Mouse (Mus musculus): ENCODE data around the gene Pik3r5.
A peak's percentile ranks its signal among the peaks of the same experiment; 100 is the strongest.

The Pik3r5 gene

DNA sequence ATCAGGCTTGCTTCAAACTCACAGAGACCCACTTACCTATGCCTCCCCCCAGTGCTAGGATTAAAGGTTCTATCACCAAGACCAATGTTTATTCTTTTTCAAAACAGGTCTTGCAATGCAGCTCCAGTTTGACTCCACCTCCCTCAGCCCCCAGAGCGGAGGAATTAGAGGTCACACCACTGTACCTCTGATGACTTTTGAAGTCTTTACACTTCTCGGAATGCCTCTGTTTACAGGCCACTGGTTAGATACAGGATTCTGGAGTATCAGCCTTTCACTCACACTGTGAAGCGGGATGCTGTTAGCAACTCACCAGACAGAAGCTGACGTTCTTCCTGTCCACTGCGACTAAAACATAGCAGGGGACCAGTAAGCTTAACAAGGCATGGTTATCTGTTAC lies 30.5 kb upstream of the Pik3r5 start:
- DNase-seq = no peak

DNA sequence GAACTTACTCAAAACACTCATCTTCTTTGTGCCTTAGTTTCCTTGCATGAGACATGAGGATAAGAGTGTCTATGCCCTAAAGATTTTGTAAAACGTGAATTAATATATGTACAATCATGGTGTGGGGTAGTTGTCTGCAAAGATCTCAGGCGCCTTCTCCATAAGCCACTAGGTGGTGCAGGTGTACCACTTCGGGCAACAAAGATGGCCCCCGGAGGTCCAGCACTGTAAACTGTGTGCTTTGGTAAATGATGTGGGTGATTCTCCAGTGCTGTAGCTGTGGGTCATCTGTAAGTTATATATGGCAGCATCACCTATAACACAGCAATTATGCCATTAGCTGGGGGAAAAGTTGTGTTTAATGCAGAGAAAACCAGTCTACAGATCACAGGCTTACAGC lies 27.7 kb upstream of the Pik3r5 start:
- DNase-seq = no peak

DNA sequence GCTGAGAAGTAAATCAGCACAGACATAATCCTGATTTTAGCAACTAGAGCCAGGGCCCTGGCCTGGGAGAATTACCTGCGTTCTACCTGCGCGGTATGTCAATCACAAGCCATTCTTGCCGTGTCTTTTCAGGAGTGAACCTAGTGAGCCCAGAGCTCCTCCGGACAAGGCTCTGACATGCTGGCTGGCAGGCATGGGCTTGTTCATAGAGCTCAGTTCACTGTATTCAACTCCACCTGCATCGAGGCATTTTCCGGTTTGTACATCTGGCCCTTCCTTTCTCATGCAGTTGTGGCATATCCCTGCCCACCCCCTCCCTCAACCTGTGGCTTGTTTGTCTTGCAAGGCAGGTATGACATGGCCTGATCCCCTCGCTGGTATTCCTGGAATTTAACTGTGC lies 26.3 kb upstream of the Pik3r5 start:
- no peak for DNase-seq

DNA sequence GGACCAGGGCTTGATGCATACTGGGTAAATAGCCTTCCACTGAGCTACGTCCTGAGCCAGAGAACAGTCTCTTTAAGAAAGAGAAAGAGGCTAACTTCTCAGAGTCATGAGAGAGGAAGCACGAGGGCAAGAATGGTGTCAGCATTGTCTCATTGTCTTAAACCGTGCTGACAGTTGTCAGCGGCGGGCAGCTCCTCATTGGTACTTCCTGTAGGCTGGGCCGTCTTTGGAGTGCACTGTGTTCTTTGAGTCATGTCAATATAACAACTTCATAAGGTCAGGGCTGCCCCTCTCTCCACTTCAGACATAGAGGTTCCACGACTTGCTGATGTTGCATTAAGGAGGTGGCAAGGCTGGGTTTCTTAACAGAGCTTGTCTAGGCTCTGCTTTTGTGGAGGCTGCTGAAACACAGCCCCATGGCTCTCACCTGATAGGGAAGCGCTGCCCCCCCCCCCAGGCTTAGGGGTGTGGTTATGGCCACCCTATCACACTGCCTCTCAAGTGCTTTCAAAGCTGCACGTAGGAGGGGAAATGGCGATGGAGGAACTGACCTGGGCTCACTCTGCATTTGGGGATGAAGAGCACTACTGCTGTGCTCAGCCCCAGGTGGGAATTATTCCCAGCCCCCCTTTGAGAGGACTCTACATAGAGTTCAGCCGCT lies 24.5 kb upstream of the Pik3r5 start:
- no peak for DNase-seq

DNA sequence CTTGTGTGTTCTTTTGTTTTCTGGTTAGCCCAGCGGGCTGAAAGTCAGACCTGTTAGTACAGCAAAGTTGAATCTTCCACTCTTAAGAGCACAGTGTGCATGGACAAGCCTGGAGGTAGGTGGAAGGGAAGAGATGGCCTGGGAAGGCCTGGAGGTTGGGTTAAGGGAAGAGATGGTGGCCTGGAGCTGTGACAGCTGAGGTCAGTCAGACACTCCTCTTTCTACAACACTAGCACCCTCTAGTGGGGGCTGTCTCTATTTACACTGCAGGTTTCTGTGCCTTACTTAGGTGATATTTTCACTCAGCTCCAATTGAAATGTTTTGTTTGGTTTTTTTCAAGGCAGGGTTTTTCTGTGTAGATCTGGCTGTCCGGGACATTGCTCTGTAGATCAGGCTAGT lies 23.8 kb upstream of the Pik3r5 start:
- DNase-seq = peak; percentile 91 to 93

DNA sequence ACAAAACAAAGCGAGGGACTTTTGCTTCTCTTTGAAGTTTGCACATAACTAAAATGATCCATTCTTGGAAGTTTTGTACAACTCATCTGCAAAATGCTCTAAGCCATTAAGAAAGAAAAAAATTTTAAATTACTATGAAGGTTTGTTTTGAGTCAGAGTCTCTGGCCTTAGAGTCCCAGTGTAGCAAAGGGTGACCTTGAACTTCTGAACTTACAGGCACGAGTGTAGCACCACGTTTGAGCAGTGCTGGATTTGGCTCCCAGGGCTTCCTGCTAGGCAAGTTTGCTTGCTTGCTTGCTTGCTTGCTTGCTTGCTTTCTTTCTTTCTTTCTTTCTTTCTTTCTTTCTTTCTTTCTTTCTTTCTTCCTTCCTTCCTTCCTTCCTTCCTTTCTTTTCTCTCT lies 14.9 kb upstream of the Pik3r5 start:
- DNase-seq = no peak

DNA sequence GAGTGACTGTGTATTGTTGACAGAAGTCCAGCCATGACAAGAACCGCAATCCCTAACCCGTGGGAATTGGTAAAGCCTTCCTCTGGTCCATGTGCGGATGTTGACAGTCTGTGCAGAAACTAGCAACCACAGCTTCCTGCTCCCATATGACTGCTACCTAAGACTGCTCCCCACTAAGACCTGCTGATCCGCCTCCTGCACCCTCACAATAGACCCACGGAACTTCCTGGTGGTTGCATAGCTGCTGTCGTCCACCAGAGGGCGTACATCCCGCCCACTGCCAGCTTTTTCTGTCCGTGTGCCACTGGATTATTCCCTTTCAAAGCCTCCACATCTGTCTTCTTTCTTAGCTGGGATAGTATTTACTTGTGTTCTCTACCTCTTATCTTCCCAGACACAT lies 14.1 kb upstream of the Pik3r5 start:
- peak in 1 of 2 experiments; percentile 38 for DNase-seq

DNA sequence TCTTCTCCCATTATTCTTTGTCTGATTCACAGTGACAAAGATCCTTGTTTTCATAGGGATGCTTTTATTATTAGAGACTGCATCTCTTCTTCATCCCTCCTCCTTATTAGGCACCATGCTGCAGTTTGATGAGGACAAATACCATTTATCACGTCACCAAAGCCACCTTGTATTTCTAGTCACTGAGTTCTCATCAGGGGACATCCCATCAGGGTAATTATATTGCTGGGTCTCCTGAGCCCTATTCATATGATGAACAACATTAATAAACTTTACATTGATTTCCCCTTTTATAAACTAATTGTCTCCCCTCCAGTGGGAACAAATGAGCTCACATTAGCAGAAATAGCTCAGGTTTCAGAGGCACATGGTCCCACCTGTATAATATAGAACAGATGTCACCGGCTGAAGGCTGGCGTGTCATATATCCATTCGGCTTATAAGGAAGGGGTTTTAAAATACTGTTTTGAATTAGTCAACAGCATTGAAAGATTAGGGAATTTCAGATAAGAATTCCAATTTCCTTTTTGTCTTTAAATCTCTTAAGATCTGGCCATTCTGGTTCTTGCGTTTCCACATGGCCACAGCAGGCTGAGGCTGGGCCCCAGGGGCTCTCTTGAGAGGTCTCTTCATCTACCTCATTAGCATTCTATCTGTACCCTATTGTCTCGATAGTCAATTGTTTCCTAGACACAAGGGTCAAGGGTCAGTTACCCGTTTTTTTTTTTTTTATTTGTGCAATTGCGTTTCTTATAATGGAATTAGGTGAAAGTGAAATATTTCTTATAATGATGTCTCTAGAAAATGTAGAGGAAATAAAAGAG lies 6.2 kb upstream of the Pik3r5 start:
- no peak for DNase-seq

DNA sequence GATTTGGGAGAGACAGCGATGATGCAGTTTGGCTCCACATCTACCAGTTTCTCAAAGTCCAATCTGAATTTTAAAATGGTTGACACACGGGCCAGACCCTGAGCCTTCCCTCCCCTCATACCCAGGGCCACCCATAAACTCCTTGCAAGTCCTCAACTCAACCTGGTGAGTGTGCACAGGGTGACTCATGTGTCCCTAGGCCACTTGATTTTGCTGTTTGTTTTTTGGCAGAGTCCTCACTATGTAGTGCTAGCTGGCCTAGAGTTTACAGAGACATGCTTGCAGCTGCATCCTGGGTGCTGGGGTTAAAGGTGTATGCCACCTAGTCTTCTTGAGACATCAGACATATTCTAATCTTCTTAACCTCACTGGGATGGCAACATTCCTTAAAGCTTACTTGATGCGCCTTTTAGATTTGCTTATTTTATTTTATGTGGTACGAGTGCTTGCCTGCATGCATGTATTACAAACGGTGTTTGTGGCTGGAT lies 4.8 kb upstream of the Pik3r5 start:
- no peak for DNase-seq

DNA sequence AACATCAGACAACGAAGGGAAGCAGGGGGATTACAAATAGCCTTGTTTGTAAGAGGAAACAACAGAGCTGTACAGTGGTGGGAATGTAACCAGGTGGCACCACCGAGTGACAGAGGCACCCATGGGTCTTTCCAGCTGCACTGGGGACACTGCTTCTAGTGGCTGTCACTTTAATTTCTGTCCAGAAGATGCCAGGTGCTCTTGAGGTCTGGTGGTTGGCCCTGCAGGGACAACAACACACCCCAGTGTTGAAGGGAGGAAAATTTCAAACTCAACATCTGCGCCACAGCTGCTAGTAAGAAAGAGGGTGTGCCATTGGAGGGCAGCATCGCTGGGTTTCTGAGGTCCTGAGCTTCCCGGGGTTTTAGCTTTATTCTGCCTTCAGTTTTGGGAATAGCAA lies 1.3 kb upstream of the Pik3r5 start:
- DNase-seq = no peak

DNA sequence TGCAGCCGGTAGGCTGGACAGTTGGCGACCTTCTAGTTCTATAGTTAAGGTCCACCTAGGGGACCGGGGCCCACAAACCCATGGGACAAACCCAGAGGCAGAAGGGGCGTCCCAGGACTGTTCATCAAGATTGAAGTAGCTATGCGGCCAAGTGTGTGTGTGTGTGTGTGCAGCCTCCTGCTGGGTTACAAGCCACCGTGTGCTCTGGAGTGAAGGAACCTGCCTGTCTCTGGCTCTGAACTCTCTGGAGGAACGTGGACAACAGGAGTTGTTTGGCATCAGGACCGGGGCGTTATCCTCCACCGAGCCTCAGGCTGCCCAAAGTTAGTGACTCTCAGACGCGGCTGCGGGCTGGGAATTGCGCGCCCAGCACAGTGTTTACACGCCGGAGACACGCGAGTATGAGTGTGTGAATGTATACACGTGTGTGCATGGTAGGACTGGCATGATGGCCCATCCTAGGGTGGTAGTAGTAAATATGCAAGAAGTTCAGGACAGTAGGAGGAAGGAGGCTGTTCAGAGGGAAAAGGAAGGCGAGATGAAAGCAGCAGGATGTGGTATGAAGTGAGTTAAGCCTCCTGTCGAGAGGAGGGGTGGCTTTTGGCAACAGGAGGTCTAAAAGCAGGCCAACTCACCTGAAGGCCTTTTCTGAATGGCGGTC lies 570 bp downstream of the Pik3r5 start:
- DNase-seq = no peak

DNA sequence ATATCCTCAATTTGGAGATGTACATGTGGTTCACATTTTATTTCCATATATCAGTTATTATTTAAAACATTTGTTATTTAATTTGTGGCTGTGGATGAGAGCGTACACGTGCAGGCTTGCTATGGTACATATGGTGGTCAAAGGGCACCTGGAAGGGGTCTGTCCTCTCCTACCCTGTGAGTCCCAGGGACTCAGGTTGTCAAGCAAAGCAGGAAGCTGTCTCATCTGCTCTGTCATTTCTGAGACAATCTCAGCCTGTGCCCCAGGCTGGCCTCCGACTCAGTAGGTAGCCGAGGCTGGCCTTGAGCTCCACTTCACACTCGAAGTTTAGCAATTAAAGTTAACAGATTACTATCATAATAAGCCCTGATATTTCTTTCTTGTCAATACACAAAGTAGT lies 1.6 kb downstream of the Pik3r5 start:
- DNase-seq = no peak

DNA sequence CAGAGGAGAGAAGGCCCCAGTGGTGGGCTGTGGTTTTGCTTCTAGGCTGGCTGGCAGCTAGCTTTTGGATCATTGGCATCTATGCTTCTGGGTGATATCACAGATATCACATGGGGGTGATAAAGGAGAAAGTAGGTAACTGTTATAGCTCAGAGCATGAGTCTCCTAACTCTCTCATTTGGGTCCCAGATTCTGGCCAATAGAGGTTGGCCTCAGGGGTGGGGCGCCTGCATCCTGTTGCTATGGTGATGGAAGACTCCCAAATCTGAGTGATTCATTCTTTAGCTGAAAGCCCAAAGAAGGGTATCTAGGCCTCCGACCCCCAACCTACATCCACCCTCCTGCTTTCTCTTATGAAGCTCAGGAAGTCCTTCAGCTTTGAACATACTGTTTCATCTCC lies 2.8 kb downstream of the Pik3r5 start:
- DNase-seq = no peak

DNA sequence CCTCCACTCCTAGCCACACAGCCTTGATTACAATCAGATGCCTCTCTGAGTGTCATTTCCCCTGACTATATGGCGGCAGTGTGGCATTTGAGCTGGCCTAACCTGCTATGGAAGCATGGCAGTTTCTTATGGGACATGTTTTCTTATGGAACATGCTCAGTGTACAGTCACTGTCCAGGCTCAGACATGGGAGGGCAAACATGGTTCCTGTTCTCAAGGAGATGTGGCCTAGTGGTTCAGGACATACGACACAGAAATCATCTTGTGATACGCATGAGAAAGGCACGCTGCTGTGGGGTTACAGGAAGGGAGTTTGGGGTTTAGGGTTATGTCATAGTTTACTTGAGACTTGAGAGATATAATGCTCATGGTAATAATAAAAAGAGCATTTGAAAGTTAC lies 3.7 kb downstream of the Pik3r5 start:
- DNase-seq = no peak

DNA sequence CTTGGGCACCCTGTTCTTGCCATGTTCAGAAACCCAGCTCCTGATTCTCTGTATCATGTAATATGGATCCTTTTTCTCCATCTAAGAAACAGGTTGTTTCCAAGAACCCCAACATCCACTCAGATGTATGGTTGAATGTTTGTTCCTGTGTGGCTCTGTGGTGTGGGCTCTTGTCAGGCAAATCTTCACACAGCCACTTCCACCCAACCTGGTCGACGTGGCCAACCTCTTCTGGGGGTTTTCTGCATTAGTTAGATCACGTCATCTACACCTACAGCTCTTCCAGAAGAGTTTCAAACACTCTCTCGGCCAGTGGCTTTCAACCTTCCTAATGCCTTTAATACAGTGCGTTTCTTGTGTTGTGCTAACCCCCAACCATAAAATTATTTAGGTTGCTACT lies 4.5 kb downstream of the Pik3r5 start:
- no peak for DNase-seq

DNA sequence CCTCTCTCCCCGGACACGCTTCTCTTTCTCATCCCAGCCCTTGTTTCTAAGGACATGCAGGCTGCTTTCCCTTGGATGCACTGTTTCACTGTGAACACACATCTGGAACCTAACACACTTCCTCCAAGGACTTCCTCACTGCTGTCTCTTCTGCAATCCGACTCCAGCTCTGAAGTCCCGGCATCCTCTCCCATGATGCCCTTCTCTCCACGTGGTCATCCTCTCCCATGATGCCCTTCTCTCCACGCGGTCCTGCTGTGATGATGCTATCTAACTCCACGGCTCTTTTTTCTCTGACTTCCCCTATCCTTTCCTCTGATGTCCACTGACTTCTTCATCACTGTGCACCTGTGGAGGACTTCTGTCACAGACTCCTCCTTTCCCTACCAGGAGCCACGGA lies 8.2 kb downstream of the Pik3r5 start:
- DNase-seq = no peak

DNA sequence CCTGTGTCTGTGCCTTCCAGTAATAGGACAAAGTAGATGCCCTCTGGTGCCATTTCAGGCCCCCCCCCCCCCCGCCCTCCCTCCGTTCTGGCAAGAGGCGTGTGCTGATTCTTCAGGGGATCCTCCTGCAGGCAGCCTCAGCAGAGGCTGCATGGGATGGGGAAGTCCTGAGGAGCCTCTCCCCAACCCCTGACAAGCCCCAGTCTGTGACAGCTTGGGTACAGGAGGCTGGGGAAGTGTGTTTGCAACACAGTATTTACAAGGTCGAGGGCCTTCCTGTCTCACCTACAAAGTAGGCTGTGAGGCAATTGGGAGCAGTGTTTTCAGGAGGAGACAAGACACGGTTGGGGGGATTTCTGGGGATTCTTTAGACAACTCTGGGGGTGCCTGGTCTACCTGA lies 9.0 kb downstream of the Pik3r5 start:
- no peak for DNase-seq

DNA sequence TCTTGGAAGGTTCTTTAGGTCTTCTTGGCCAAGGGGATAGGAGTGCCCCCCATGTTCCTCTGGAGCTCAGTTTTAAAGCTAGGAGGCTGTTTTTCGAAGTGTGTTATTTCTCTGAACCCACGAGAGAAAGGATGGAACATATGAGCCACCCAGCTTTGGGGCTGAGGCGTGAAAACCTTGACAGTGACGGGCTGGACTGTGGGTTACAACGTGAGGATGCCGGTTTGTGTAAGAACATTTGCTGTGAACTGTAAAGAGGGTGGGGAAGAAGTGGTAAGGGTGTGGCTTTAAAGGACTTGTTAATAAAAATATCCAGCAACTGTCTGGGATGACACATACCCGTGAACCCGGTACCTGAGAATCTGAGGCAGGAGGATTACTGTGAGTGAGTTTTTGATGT lies 10.4 kb downstream of the Pik3r5 start:
- DNase-seq = no peak

DNA sequence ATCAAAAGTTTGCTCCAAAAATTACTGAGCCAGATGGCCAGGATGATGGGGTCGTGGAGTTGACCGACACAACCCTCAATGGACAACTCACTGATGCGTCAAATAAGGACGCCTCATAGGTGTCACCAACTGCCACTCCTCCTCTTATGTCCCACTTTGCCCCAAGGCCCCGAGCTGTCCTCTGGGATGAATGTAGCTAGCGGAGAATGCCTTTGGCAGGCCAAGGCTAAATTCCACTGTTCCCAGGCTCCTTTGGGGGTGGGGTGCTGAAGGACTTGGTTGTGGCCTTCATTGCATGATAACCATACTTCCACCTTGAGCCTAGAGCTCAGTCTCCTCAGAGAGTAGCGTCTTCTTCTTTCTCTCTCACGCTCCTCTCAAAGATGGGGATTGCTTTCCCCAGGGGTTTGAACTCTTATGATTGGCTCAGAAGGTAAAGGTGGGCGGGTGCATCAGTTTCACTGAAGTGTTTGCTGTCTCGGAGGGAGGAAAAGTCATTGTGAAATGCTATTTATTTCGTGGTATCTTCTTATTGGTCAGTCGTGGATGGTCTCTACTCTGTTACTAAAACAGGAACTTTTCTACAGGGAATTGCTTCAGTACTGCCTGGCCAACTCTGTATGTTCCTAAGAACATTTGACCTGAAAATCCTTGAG lies 11.2 kb downstream of the Pik3r5 start:
- DNase-seq = no peak

DNA sequence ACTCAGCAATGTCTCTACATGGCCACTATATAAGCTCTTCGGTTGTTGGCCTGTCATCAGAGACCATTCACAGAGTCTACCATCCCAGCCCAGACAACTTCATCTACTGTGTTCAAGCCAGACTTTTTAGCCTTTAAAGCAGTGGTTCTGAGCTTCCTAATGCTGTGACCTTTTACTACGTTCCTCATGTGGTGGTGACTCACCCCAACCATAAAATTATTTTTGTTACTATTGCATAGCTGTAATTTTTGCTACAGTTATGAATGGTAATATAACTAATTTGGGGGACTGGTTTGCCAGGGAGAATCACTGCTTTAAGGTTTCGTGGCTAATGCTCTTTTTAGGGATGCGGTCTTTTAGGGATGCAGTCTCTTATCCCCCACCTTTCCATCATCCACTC lies 14.0 kb downstream of the Pik3r5 start:
- DNase-seq = no peak

DNA sequence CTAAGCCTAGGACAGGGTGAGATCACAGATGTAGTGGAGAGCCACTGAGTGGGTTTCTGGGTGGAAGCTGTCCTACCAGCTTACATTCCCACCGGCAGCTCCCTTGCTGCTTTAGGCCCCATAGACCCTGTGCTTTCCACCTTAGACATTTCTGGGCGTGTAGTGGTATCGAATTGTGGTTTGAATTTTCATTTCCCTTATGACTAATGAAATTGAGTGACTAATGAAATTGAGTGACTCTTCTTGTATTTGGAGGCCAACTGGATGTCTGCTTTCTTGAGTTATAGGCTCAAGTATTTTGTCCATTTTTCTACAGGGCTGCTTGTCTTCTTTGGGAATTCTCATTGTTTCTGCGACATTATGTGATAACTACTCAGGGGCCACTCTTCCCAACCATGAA lies 14.6 kb downstream of the Pik3r5 start:
- DNase-seq = no peak

DNA sequence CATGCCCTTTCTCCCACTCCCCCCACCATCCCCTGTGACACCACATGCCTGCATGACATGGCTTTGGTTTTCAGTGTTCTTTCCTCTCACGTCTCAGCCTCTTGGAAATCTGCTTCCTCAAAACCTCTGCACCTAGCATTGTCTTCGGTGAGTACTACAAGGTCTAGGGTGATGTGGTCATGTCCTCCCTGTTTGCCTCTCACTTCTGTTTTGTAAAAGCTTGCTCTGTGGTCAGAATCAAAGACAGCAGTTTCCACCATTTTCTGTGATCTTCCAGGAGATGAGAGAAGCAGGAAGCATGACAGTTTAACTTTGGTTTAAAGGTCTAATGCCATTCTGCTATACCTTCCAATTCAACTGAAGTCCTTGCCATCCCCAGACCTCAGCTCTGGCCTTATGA lies 15.3 kb downstream of the Pik3r5 start:
- DNase-seq = no peak

DNA sequence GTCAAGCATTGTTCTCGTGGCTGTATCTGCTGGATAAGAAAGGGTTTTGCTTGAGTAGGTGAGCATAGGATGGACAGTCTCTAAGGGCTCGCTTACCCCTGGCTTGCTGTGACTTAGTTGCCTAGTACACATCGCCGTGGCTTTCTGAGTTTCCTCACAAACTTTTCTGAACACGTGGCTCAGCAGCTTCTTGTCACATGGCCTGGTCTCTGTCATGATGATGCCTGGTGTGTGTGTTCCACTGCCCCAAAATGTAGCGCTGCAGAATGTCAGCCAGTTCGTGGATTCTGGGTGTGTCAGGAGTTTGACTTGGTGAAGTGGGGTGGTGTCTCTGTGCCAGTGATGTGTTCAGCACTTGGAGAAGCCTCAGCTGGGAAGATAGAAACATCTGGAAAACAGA lies 16.4 kb downstream of the Pik3r5 start:
- DNase-seq = no peak

Measured in cerebellum, postnatal 14 days (tissue).